Mouse (Mus musculus) heart, embryonic 14.5 days (tissue): ENCODE results near the gene Lipt1. TPM values are rescaled to one million over a fixed set of nuclear protein-coding genes. Genes with fewer than 3 reads are reported as not detected.
A peak's percentile ranks its signal among the peaks of the same experiment; 100 is the strongest.

Experiments
- ATAC-seq: fragments of 200-750 bp; cut with Nextera tagmentation; 2 replicates; pipeline ENCODE4 v1.8.0; 2017; ENCODE audit warnings: low read depth, moderate TSS enrichment; ENCODE audit not compliant: insufficient number of reproducible peaks, insufficient read depth, low FRiP score
- H3K27ac ChIP-seq, 2 experiments: fragments of 200-500 bp in 1 of 2; fragments of 300-500 bp in 1 of 2; sonication (generic) in 1 of 2; replicated peaks in 1 of 2; 2 replicates each; pipeline ENCODE4 v1.5.1; 2012 to 2014; ENCODE audit warnings: low read depth in 2 of 2, low read length in 2 of 2, control low read depth in 1 of 2, mild to moderate bottlenecking in 1 of 2, mixed read lengths in 1 of 2; ENCODE audit not compliant: control insufficient read depth in 1 of 2, insufficient read depth in 1 of 2
- H3K27me3 ChIP-seq: fragments of 300-500 bp; sonication (generic); 2 replicates; pipeline ENCODE4 v1.6.1; 2014; ENCODE audit warnings: mild to moderate bottlenecking, low read length, control low read depth; ENCODE audit not compliant: control insufficient read depth, insufficient read depth
- H3K36me3 ChIP-seq: fragments of 300-500 bp; sonication (generic); 2 replicates; pipeline ENCODE4 v1.6.1; 2014; ENCODE audit warnings: mild to moderate bottlenecking, control low read depth, low read length, mixed read lengths; ENCODE audit not compliant: control insufficient read depth, insufficient read depth
- H3K4me1 ChIP-seq, 2 experiments: fragments of 200-500 bp in 1 of 2; fragments of 300-500 bp in 1 of 2; sonication (generic) in 1 of 2; 2 replicates each; pipeline ENCODE4 v1.6.1; 2012 to 2014; ENCODE audit warnings: low read length in 2 of 2, control low read depth in 1 of 2, mixed read lengths in 1 of 2; ENCODE audit not compliant: control insufficient read depth in 2 of 2, insufficient read depth in 2 of 2
- H3K4me2 ChIP-seq: fragments of 300-500 bp; sonication (generic); 2 replicates; pipeline ENCODE4 v1.6.1; 2014; ENCODE audit warnings: mild to moderate bottlenecking, low read length
- H3K4me3 ChIP-seq, 2 experiments: fragments of 200-500 bp in 1 of 2; fragments of 300-500 bp in 1 of 2; sonication (generic) in 1 of 2; 2 replicates each; pipeline ENCODE4 v1.5.1; 2012 to 2014; ENCODE audit warnings: low read length in 2 of 2, mild to moderate bottlenecking in 2 of 2, control low read depth in 1 of 2, low read depth in 1 of 2, moderate library complexity in 1 of 2; ENCODE audit not compliant: control insufficient read depth in 1 of 2, insufficient read depth in 1 of 2
- H3K9ac ChIP-seq: fragments of 300-500 bp; sonication (generic); 2 replicates; pipeline ENCODE4 v1.6.1; 2014; ENCODE audit warnings: mild to moderate bottlenecking, low read length
- H3K9me3 ChIP-seq: fragments of 300-500 bp; sonication (generic); 2 replicates; pipeline ENCODE4 v1.6.1; 2016; ENCODE audit warnings: low read length, control low read depth; ENCODE audit not compliant: control insufficient read depth
- WGBS: fragments of 180-500 bp; shearing (Covaris S2); extraction: QIAGEN DNeasy Blood & Tissue Kit; methylation state at CpG from one replicate; pipeline ENCODE4 v1.1.7; 2014; 5-methylcytosine and 5-hydroxymethylcytosine counted together
- polyA plus RNA-seq: library from polyadenylated mRNA; unstranded; fragments of >200 nt; fragmentation: Nextera tagmentation; extraction: Ambion mirVana; gene quantifications from 2 replicates; pipeline ENCODE4 v1.2.1, GENCODE M21; 2014

The Lipt1 gene
- polyA plus RNA-seq, 1 experiment from 2014 or later, result 8.2 TPM

GRCm38 (mm10) chr1:37883411-37883810 lies 11.9 kb downstream of the Lipt1 start:
- peaks cover 62% of the 10 kb centered on the region for H3K36me3 ChIP-seq
- no peaks in the 10 kb centered on the region for H3K27me3 ChIP-seq
- no peak overlapping the region for H3K9ac ChIP-seq
- WGBS, result 88% methylated on average over 4 of the region's 4 CpGs
- no peaks in the 10 kb centered on the region for H3K9me3 ChIP-seq
- no peak for ATAC-seq
- no peak overlapping the region for H3K4me2 ChIP-seq
- no peak overlapping the region for H3K4me3 ChIP-seq
- no peaks in the 10 kb centered on the region for H3K4me1 ChIP-seq
- H3K27ac ChIP-seq, result no peak overlapping the region

GRCm38 (mm10) chr1:37884451-37884850 lies 12.9 kb downstream of the Lipt1 start:
- Histone ChIP-seq H3K4me2 (no peak overlapping the region), H3K36me3 (peaks cover 51% of the 10 kb centered on the region), H3K4me1 (peaks cover 0 to 4% of the 10 kb centered on the region in 2 experiments; a peak in 2 of 4 replicates), H3K9me3 (no peaks in the 10 kb centered on the region), H3K27me3 (no peaks in the 10 kb centered on the region), H3K4me3 (no peak overlapping the region), H3K27ac (no peak overlapping the region), H3K9ac (no peak overlapping the region)
- ATAC-seq, result no peak
- 66% methylated on average over 4 of the region's 4 CpGs for WGBS

- Histone ChIP-seq H3K4me2 (peak overlapping the region; percentile 83), H3K27ac (no peak overlapping the region), H3K9ac (peak overlapping the region; percentile 78), H3K36me3 (peaks cover 25% of the 10 kb centered on the region), H3K9me3 (no peaks in the 10 kb centered on the region), H3K4me1 (peaks cover 0 to 19% of the 10 kb centered on the region in 2 experiments; a peak in 2 of 4 replicates), H3K27me3 (no peaks in the 10 kb centered on the region), H3K4me3 (peak overlapping the region; percentile 63 to 94; a peak in 3 of 4 replicates)
- ATAC-seq, result no peak
- WGBS, result 79% methylated on average over 7 of the region's 7 CpGs
These were observed 17.7 kb downstream of the Lipt1 start for GRCm38 (mm10) chr1:37889206-37889605.

- peak within 1 kb of the TSS; percentile 63 to 94 for H3K4me3 ChIP-seq
- ATAC-seq, result peak; percentile 78
- H3K27me3 ChIP-seq, result no peaks in the 10 kb centered on the region
- H3K27ac ChIP-seq, result peak within 1 kb of the TSS; percentile 70 to 92
- peak within 1 kb of the TSS; percentile 78 for H3K9ac ChIP-seq
- no peaks in the 10 kb centered on the region for H3K9me3 ChIP-seq
- peaks cover 25% of the 10 kb centered on the region for H3K36me3 ChIP-seq
- peaks cover 0 to 19% of the 10 kb centered on the region in 2 experiments; a peak in 2 of 4 replicates for H3K4me1 ChIP-seq
- WGBS, result under 1% methylated on average over 41 of the region's 41 CpGs
- peak within 1 kb of the TSS; percentile 83 for H3K4me2 ChIP-seq
These were observed 18.6 kb downstream of the Lipt1 start, which contains the start of the genes Mitd1 and Mrpl30 for GRCm38 (mm10) chr1:37890025-37890652. Mitd1 (minus strand) TSS chr1:37890411. Mrpl30 (plus strand) TSS chr1:37890477.

GRCm38 (mm10) chr1:37891400-37891799 lies 19.9 kb downstream of the Lipt1 start:
- peak overlapping the region; percentile 83 for H3K4me2 ChIP-seq
- no peak overlapping the region for H3K9ac ChIP-seq
- H3K36me3 ChIP-seq, result peaks cover 37% of the 10 kb centered on the region
- 62% methylated on average over 3 of the region's 3 CpGs for WGBS
- H3K4me1 ChIP-seq, result peaks cover 0 to 19% of the 10 kb centered on the region in 2 experiments; a peak in 2 of 4 replicates
- no peak for ATAC-seq
- H3K27ac ChIP-seq, result no peak overlapping the region
- no peaks in the 10 kb centered on the region for H3K27me3 ChIP-seq
- H3K9me3 ChIP-seq, result no peaks in the 10 kb centered on the region
- H3K4me3 ChIP-seq, result peak overlapping the region in 1 of 2 experiments; percentile 63; a peak in 2 of 4 replicates

GRCm38 (mm10) chr1:37894606-37895005 lies 23.1 kb downstream of the Lipt1 start:
- Histone ChIP-seq H3K4me2 (no peak overlapping the region), H3K9me3 (no peaks in the 10 kb centered on the region), H3K4me1 (peaks cover 0 to 13% of the 10 kb centered on the region in 2 experiments; a peak in 2 of 4 replicates), H3K9ac (no peak overlapping the region), H3K36me3 (peaks cover 64% of the 10 kb centered on the region), H3K27ac (no peak overlapping the region), H3K27me3 (no peaks in the 10 kb centered on the region), H3K4me3 (no peak overlapping the region)
- no peak for ATAC-seq

GRCm38 (mm10) chr1:37899816-37900215 lies 28.3 kb downstream of the Lipt1 start:
- Histone ChIP-seq H3K36me3 (peaks cover 47% of the 10 kb centered on the region), H3K4me1 (peaks cover 2 to 11% of the 10 kb centered on the region in 2 experiments; a peak in 2 of 4 replicates), H3K27ac (peak overlapping the region; percentile 8 to 24; a peak in 2 of 4 replicates), H3K27me3 (no peaks in the 10 kb centered on the region), H3K4me2 (no peak overlapping the region), H3K4me3 (no peak overlapping the region), H3K9me3 (no peaks in the 10 kb centered on the region), H3K9ac (no peak overlapping the region)
- 67% methylated on average over 4 of the region's 4 CpGs for WGBS
- no peak for ATAC-seq
